Comparison of ENCODE assay signal across 9 mouse cellular contexts in genomic region chr7:109480765-109481197, GRCm38 (mm10). TPM values are rescaled to one million over a fixed set of nuclear protein-coding genes. Genes with fewer than 3 reads are reported as not detected.
DNase-seq lines count a peak whose midpoint lies in the region; ATAC-seq and TF ChIP-seq lines count a peak whose summit lies in the region.
"Had no signal": no experiment of that assay in that cellular context is flagged by ENCODE, and none has a peak within 500 bp of the region (broad histone marks: within the 10 kb centered on the region; RNA-seq: fewer than 3 reads in every experiment).

No protein-coding gene starts in this region.

- no peaks in the 10 kb centered on the region for H3K36me3 ChIP-seq in kidney, adult 2 months (ENCODE audit: control insufficient read depth, insufficient read depth, low read length)
- no peaks in the 10 kb centered on the region for H3K36me3 ChIP-seq in heart, postnatal 0 days (replicated peaks; ENCODE audit: control insufficient read depth, insufficient read depth, low read length)
- no peaks in the 10 kb centered on the region for H3K36me3 ChIP-seq in limb, embryonic 10.5 days
- H3K36me3 ChIP-seq in neural tube, embryonic 11.5 days (ENCODE audit: control insufficient read depth, insufficient read depth, low read length): no peaks in the 10 kb centered on the region

- WGBS in kidney, adult 2 months: 20% methylated on average over 7 of the region's 7 CpGs
- WGBS in heart, postnatal 0 days: 31% methylated on average over 7 of the region's 7 CpGs
- 35% methylated on average over 7 of the region's 7 CpGs for WGBS in limb, embryonic 10.5 days
- WGBS in neural tube, embryonic 11.5 days: 27% methylated on average over 7 of the region's 7 CpGs

- no peak for TF ChIP-seq CTCF in kidney, adult 2 months (conservative IDR thresholded peaks at IDR 0.05; ENCODE audit: insufficient read depth, insufficient read length, low read depth, low read length)
- TF ChIP-seq CTCF in brain, embryonic 14.5 days (IDR thresholded peaks at IDR 0.05; ENCODE audit: borderline replicate concordance, extremely low read depth, insufficient read depth, insufficient read length): peak; percentile 44; the same call in 1 of the 2 replicates
- no peak for TF ChIP-seq CTCF in heart, postnatal 0 days (IDR thresholded peaks at IDR 0.05; ENCODE audit: low read depth)

- H3K9me3 ChIP-seq in heart, postnatal 0 days (replicated peaks; ENCODE audit: control insufficient read depth, low read length): no peaks in the 10 kb centered on the region
- H3K9me3 ChIP-seq in limb, embryonic 10.5 days (replicated peaks): no peaks in the 10 kb centered on the region
- H3K9me3 ChIP-seq in neural tube, embryonic 11.5 days (ENCODE audit: control insufficient read depth, low read length): no peaks in the 10 kb centered on the region

- H3K27me3 ChIP-seq in kidney, adult 2 months (replicated peaks; ENCODE audit: control insufficient read depth, insufficient read depth, low read length): no peaks in the 10 kb centered on the region
- H3K27me3 ChIP-seq in heart, postnatal 0 days (ENCODE audit: control insufficient read depth, insufficient read depth, low read length): no peaks in the 10 kb centered on the region
- no peaks in the 10 kb centered on the region for H3K27me3 ChIP-seq in limb, embryonic 10.5 days (ENCODE audit: low read depth, poor library complexity, severe bottlenecking)
- H3K27me3 ChIP-seq in neural tube, embryonic 11.5 days (ENCODE audit: control insufficient read depth, insufficient read depth, low read length): no peaks in the 10 kb centered on the region
- H3K27me3 ChIP-seq: Patski had no signal

- TF ChIP-seq EP300 in heart, postnatal 0 days (IDR thresholded peaks at IDR 0.05; ENCODE audit: low read depth): no peak

- no peak overlapping the region for H3K4me3 ChIP-seq in kidney, adult 2 months (ENCODE audit: insufficient read depth, low read depth, low read length)
- no peak overlapping the region; the same call in 1 of the 2 replicates for H3K4me3 ChIP-seq in heart, postnatal 0 days (ENCODE audit: low read depth, low read length)
- H3K4me3 ChIP-seq in limb, embryonic 10.5 days: peak overlapping the region; percentile 17; the same call in 1 of the 2 replicates
- no peak overlapping the region for H3K4me3 ChIP-seq in neural tube, embryonic 11.5 days (ENCODE audit: low read depth, low read length)

- H3K4me2 ChIP-seq in heart, postnatal 0 days (ENCODE audit: low read depth, low read length): no peak overlapping the region
- 0 out of 2 replicates have a peak overlapping the region, but pooled peaks have one; percentile 21 for H3K4me2 ChIP-seq in neural tube, embryonic 11.5 days (ENCODE audit: low read depth)

- H3K4me1 ChIP-seq in kidney, adult 2 months (ENCODE audit: control insufficient read depth, insufficient read depth, low read length): no peaks in the 10 kb centered on the region
- H3K4me1 ChIP-seq in heart, postnatal 0 days (ENCODE audit: control insufficient read depth, insufficient read depth): no peaks in the 10 kb centered on the region
- peaks cover 6% of the 10 kb centered on the region; the same call in 1 of the 2 replicates for H3K4me1 ChIP-seq in limb, embryonic 10.5 days
- no peaks in the 10 kb centered on the region for H3K4me1 ChIP-seq in neural tube, embryonic 11.5 days (ENCODE audit: control insufficient read depth, insufficient read depth, low read length)

- H3K9ac ChIP-seq in heart, postnatal 0 days (replicated peaks; ENCODE audit: low read depth, low read length): no peak overlapping the region
- no peak overlapping the region for H3K9ac ChIP-seq in neural tube, embryonic 11.5 days (ENCODE audit: low read length)

- H3K27ac ChIP-seq in kidney, adult 2 months (ENCODE audit: insufficient read depth, low read depth, low read length): no peak overlapping the region
- no peak overlapping the region for H3K27ac ChIP-seq in heart, postnatal 0 days (ENCODE audit: low read depth)
- no peak overlapping the region for H3K27ac ChIP-seq in limb, embryonic 10.5 days
- H3K27ac ChIP-seq in neural tube, embryonic 11.5 days (ENCODE audit: low read depth, low read length): no peak overlapping the region

- TF ChIP-seq POLR2A in kidney, adult 2 months (IDR thresholded peaks at IDR 0.05; ENCODE audit: low read depth, low read length): no peak
- TF ChIP-seq POLR2A in brain, embryonic 14.5 days (IDR thresholded peaks at IDR 0.05; ENCODE audit: borderline replicate concordance, extremely low read depth, insufficient read depth, insufficient read length, poor library complexity, severe bottlenecking): no peak

- ATAC-seq in heart, postnatal 0 days (ENCODE audit: insufficient read depth, low read depth): 0 out of 2 replicates have a peak, but pooled peaks have one; percentile 20
- ATAC-seq in neural tube, embryonic 11.5 days (ENCODE audit: insufficient read depth, low FRiP score, low TSS enrichment): no peak
- no peak for ATAC-seq in monocyte, adult 5-6 weeks (replicated peaks; ENCODE audit: insufficient number of reproducible peaks, low FRiP score, low TSS enrichment, poor library complexity, severe bottlenecking)
- ATAC-seq: Patski had no signal

- DNase-seq in kidney, adult 2 months: peak; percentile 13
- no peak for DNase-seq in kidney, adult 11 months
- DNase-seq in brain, embryonic 14.5 days (ENCODE audit: low read depth): peak; percentile 60
- no peak for DNase-seq in heart, postnatal 0 days (ENCODE audit: low spot score)
- DNase-seq in limb, embryonic 10.5 days (ENCODE audit: low spot score): no peak
- peak; percentile 50 for DNase-seq in neural tube, embryonic 11.5 days (ENCODE audit: low spot score)
- no peak for DNase-seq in right cerebral cortex, adult 18-20 months

RNA-seq across cellular contexts. Expression of gene Trim66, which starts 27.2 kb away (rescaled TPM):
- 0.03 and 0.04 TPM in 2 replicates for polyA plus RNA-seq in kidney, adult 2 months (2012; rRNA removed)
- polyA plus RNA-seq in brain, embryonic 14.5 days (2012; rRNA removed): 1.2 and 1.5 TPM in 2 replicates
- total RNA-seq in heart, postnatal 0 days (2014; rRNA removed; ENCODE audit: low replicate concordance): 0.08 TPM in 1 of 2 replicates, not detected in the other
- polyA plus RNA-seq in heart, postnatal 0 days (2015; fragmentation: Nextera tagmentation; extraction: Ambion mirVana): not detected in 2 replicates
- polyA plus RNA-seq in limb, embryonic 10.5 days (2016; fragmentation: Nextera tagmentation; extraction: Ambion mirVana): 0.03 and 0.05 TPM in 2 replicates
- polyA plus RNA-seq in neural tube, embryonic 11.5 days (2014; fragmentation: Nextera tagmentation; extraction: Ambion mirVana): 0.12 and 0.15 TPM in 2 replicates
- under 0.01 to 0.19 TPM in 2 of 3 replicates, not detected in the other for total RNA-seq in monocyte, adult 5-6 weeks (2017)

RNA-seq across cellular contexts. Expression of gene Rpl27a, which starts 38.2 kb away (rescaled TPM):
- 278 and 374 TPM in 2 replicates for polyA plus RNA-seq in kidney, adult 2 months (2012; rRNA removed)
- polyA plus RNA-seq in brain, embryonic 14.5 days (2012; rRNA removed): 440 and 482 TPM in 2 replicates
- 267 and 380 TPM in 2 replicates for total RNA-seq in heart, postnatal 0 days (2014; rRNA removed; ENCODE audit: low replicate concordance)
- 66.4 and 68.8 TPM in 2 replicates for polyA plus RNA-seq in heart, postnatal 0 days (2015; fragmentation: Nextera tagmentation; extraction: Ambion mirVana)
- polyA plus RNA-seq in limb, embryonic 10.5 days (2016; fragmentation: Nextera tagmentation; extraction: Ambion mirVana): 130 and 159 TPM in 2 replicates
- polyA plus RNA-seq in neural tube, embryonic 11.5 days (2014; fragmentation: Nextera tagmentation; extraction: Ambion mirVana): 115 and 120 TPM in 2 replicates
- total RNA-seq in monocyte, adult 5-6 weeks (2017): 372 to 417 TPM (median 387 TPM) in 3 replicates

RNA-seq across cellular contexts. Expression of gene Stk33, which starts 41.9 kb away (rescaled TPM):
- 0.08 and 0.10 TPM in 2 replicates for polyA plus RNA-seq in kidney, adult 2 months (2012; rRNA removed)
- polyA plus RNA-seq in brain, embryonic 14.5 days (2012; rRNA removed): 6.3 and 6.8 TPM in 2 replicates
- total RNA-seq in heart, postnatal 0 days (2014; rRNA removed; ENCODE audit: low replicate concordance): not detected in 2 replicates
- polyA plus RNA-seq in heart, postnatal 0 days (2015; fragmentation: Nextera tagmentation; extraction: Ambion mirVana): 0.18 and 0.22 TPM in 2 replicates
- 0.38 and 0.56 TPM in 2 replicates for polyA plus RNA-seq in limb, embryonic 10.5 days (2016; fragmentation: Nextera tagmentation; extraction: Ambion mirVana)
- polyA plus RNA-seq in neural tube, embryonic 11.5 days (2014; fragmentation: Nextera tagmentation; extraction: Ambion mirVana): 9.9 and 11.6 TPM in 2 replicates
- total RNA-seq in monocyte, adult 5-6 weeks (2017): not detected in 3 replicates
- polyA plus RNA-seq: Patski had no signal

Comparison
In these comparisons a context has a peak if more than half of its experiments do, and no peak if none do; other contexts are left out.
1. DNase-seq: peak in kidney, adult 2 months (single experiment), brain, embryonic 14.5 days (single experiment) and neural tube, embryonic 11.5 days (single experiment); none in kidney, adult 11 months (single experiment), heart, postnatal 0 days (single experiment), limb, embryonic 10.5 days (single experiment) and right cerebral cortex, adult 18-20 months (single experiment).